Mouse (Mus musculus) forebrain, embryonic 15.5 days (tissue): ENCODE results near the gene Tap2. TPM values are rescaled to one million over a fixed set of nuclear protein-coding genes. Genes with fewer than 3 reads are reported as not detected.

Source experiments
- ATAC-seq: fragments of 200-750 bp; cut with Nextera tagmentation; replicated peaks from 2 replicates; pipeline ENCODE4 v1.8.0; 2017; ENCODE audit warnings: mild to moderate bottlenecking, moderate TSS enrichment, moderate library complexity
- H3K27ac ChIP-seq: fragments of 300-500 bp; sonication (generic); replicated peaks from 2 replicates; pipeline ENCODE4 v1.5.1; 2015; ENCODE audit warnings: mild to moderate bottlenecking, inconsistent platforms
- H3K27me3 ChIP-seq: fragments of 300-500 bp; sonication (generic); 2 replicates; pipeline ENCODE4 v1.6.1; 2015; ENCODE audit warnings: inconsistent platforms
- H3K36me3 ChIP-seq: fragments of 300-500 bp; sonication (generic); 2 replicates; pipeline ENCODE4 v1.6.1; 2015; ENCODE audit warnings: mild to moderate bottlenecking, inconsistent platforms
- H3K4me1 ChIP-seq: fragments of 300-500 bp; sonication (generic); 2 replicates; pipeline ENCODE4 v1.6.1; 2015; ENCODE audit warnings: inconsistent platforms
- H3K4me2 ChIP-seq: fragments of 300-500 bp; sonication (generic); replicated peaks from 2 replicates; pipeline ENCODE4 v1.6.1; 2015; ENCODE audit warnings: mild to moderate bottlenecking, inconsistent platforms
- H3K4me3 ChIP-seq: fragments of 300-500 bp; sonication (generic); 2 replicates; pipeline ENCODE4 v1.5.1; 2015; ENCODE audit warnings: mild to moderate bottlenecking, inconsistent platforms
- H3K9ac ChIP-seq: fragments of 300-500 bp; sonication (generic); replicated peaks from 2 replicates; pipeline ENCODE4 v1.6.1; 2015; ENCODE audit warnings: mild to moderate bottlenecking, inconsistent platforms
- H3K9me3 ChIP-seq: fragments of 300-500 bp; sonication (generic); 2 replicates; pipeline ENCODE4 v1.6.1; 2016; ENCODE audit warnings: inconsistent platforms
- WGBS: fragments of 180-500 bp; shearing (Covaris S2); methylation state at CpG from one replicate; pipeline ENCODE4 v1.1.7; 2015; ENCODE audit warnings: mixed read lengths; 5-methylcytosine and 5-hydroxymethylcytosine counted together
- polyA plus RNA-seq: library from polyadenylated mRNA; unstranded; fragments of >200 nt; fragmentation: Nextera tagmentation; extraction: Ambion mirVana; gene quantifications from 2 replicates; pipeline ENCODE4 v1.2.1, GENCODE M21; 2015

Tap2 gene
- polyA plus RNA-seq, 1 experiment from 2014 or later: 1.7 TPM

- H3K9me3 ChIP-seq: 0 out of 2 replicates have a peak, but pooled peaks cover 4% of the 10 kb centered on the region
- no peaks in the 10 kb centered on the region for H3K27me3 ChIP-seq
- H3K4me2 ChIP-seq: no peak overlapping the region
- no peak overlapping the region for H3K4me3 ChIP-seq
- H3K9ac ChIP-seq: no peak overlapping the region
- WGBS: 79% methylated on average over 13 of the region's 13 CpGs
- no peaks in the 10 kb centered on the region for H3K36me3 ChIP-seq
- H3K27ac ChIP-seq: no peak overlapping the region
- no peak for ATAC-seq
- no peaks in the 10 kb centered on the region for H3K4me1 ChIP-seq
Measured at GRCm38 (mm10) chr17:34179913-34180859, 23.1 kb upstream of the Tap2 start.

DNA sequence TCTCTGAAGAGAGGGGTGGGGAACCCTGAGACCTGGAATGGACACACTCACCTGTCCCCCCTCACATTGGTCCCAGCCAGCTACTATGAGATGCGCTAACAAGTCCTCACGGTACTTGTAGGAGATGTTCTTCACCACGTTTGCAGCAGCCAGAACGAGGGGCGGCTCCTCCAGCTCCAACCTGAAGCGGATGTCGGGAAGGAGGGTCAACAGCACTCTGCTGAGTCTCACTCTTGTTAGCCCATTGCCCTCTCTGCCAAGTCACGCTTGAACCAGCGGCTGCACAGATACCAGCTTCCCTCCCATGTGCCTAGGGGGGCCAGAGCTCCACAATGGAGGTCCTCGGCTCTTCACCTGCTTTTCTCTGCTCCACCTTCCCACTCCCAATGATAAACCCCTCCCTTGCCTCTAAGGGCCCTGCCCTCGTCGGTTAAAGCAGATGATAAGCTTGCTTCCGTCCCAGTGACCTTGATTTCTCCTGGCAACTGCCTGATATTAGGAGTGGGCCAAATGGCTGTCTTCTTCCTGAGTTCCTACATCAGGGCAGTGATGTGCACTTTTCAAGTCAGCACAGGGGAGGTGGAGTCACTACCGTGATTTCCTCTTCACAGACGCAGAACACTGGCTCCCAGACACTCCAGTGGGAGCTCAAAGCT, 19.6 kb upstream of the Tap2 start:
- ATAC-seq: no peak
- Histone ChIP-seq H3K27ac (no peak overlapping the region), H3K36me3 (no peaks in the 10 kb centered on the region), H3K9ac (no peak overlapping the region), H3K9me3 (no peaks in the 10 kb centered on the region), H3K4me3 (no peak overlapping the region), H3K4me2 (no peak overlapping the region), H3K27me3 (peaks cover 27% of the 10 kb centered on the region), H3K4me1 (peaks cover 16% of the 10 kb centered on the region)
- 84% methylated on average over 15 of the region's 15 CpGs for WGBS

GRCm38 (mm10) chr17:34185526-34185925, 17.8 kb upstream of the Tap2 start:
- ATAC-seq: no peak
- H3K36me3 ChIP-seq: no peaks in the 10 kb centered on the region
- peaks cover 16% of the 10 kb centered on the region for H3K4me1 ChIP-seq
- H3K9ac ChIP-seq: no peak overlapping the region
- no peak overlapping the region for H3K4me3 ChIP-seq
- no peaks in the 10 kb centered on the region for H3K9me3 ChIP-seq
- H3K27ac ChIP-seq: no peak overlapping the region
- H3K4me2 ChIP-seq: no peak overlapping the region
- H3K27me3 ChIP-seq: peaks cover 35% of the 10 kb centered on the region
- WGBS: 88% methylated on average over 9 of the region's 9 CpGs

DNA sequence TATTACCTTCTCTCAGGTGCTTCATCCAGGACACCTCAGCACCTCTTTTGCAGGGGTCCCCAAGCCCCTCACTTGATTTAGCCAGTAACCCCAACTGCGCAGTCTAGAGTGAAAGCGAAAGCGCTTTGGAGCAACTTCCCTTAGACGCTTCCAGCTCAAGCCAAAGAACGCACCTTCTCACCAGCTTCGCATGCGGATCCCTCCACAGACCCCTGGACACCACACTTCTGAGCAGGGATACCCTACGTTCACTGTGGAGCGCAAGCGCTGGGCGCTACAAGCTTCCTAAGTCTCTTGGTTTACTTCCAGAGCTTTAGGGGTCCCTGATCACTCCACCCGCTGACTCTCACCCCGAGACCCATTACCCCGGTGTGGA, 16.5 kb upstream of the Tap2 start:
- Histone ChIP-seq H3K4me1 (peaks cover 16% of the 10 kb centered on the region), H3K4me2 (peak overlapping the region; percentile 90), H3K27ac (no peak overlapping the region), H3K36me3 (no peaks in the 10 kb centered on the region), H3K27me3 (peaks cover 35% of the 10 kb centered on the region), H3K9ac (peak overlapping the region; percentile 47), H3K4me3 (peak overlapping the region; percentile 49), H3K9me3 (no peaks in the 10 kb centered on the region)
- 3% methylated on average over 14 of the region's 14 CpGs for WGBS
- no peak; the same call in 1 of the 2 replicates for ATAC-seq

DNA sequence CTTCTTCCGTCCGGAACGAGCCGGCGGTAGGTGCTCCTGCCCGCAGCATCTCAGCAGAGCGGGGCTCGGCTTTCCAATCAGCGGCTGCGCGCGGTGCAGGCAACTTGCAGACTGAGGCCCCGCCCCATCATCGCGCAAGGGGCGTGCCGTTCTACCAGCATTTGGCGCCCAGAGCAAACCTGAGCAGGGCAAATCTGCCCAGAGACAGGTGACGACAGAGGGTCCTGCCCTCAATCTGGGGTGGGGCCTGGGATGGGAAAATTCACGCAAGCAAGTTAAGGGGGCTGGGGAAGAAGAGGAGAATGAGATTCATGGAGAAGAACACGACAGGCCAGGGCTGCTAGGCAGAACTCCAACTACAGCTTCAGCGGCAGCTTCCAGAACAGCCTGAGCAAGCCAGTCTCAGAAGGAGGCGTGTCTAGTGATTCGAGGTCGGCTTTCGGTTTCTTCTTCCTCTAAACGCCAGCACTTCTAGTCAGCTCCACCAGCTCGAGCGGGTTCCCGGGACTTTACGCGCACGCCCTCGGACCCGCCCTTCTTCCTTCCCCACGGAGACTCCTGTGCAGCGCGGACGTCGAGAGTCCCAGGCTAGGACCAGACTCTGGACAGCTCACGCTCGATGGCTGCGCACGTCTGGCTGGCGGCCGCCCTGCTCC, 15.9 kb upstream of the Tap2 start, which contains the start of the genes Tap1 and Psmb9:
Gene Tap1, plus strand, starts transcription at position 293 of the 656 bp plus-strand sequence.
Gene Psmb9, minus strand, starts transcription at position 504 of the 656 bp plus-strand sequence.
- peak within 1 kb of the TSS; percentile 47 for H3K9ac ChIP-seq
- no peaks in the 10 kb centered on the region for H3K9me3 ChIP-seq
- peaks cover 35% of the 10 kb centered on the region for H3K27me3 ChIP-seq
- WGBS: under 1% methylated on average over 46 of the region's 46 CpGs
- H3K4me3 ChIP-seq: peak within 1 kb of the TSS; percentile 49
- peak; percentile 96 for ATAC-seq
- H3K27ac ChIP-seq: no peak within 1 kb of the TSS
- peak within 1 kb of the TSS; percentile 90 for H3K4me2 ChIP-seq
- no peaks in the 10 kb centered on the region for H3K36me3 ChIP-seq
- peaks cover 16% of the 10 kb centered on the region for H3K4me1 ChIP-seq

GRCm38 (mm10) chr17:34188010-34188409, 15.3 kb upstream of the Tap2 start:
- no peak for ATAC-seq
- WGBS: 5% methylated on average over 20 of the region's 20 CpGs
- peak overlapping the region; percentile 90 for H3K4me2 ChIP-seq
- H3K9ac ChIP-seq: peak overlapping the region; percentile 47
- H3K27ac ChIP-seq: no peak overlapping the region
- H3K4me3 ChIP-seq: peak overlapping the region; percentile 49
- no peaks in the 10 kb centered on the region for H3K36me3 ChIP-seq
- H3K27me3 ChIP-seq: peaks cover 41% of the 10 kb centered on the region
- no peaks in the 10 kb centered on the region for H3K9me3 ChIP-seq
- H3K4me1 ChIP-seq: peaks cover 16% of the 10 kb centered on the region

GRCm38 (mm10) chr17:34188986-34189385, 14.3 kb upstream of the Tap2 start:
- no peak overlapping the region for H3K27ac ChIP-seq
- peaks cover 16% of the 10 kb centered on the region for H3K4me1 ChIP-seq
- H3K27me3 ChIP-seq: peaks cover 49% of the 10 kb centered on the region
- no peak overlapping the region for H3K4me2 ChIP-seq
- no peak overlapping the region for H3K9ac ChIP-seq
- no peaks in the 10 kb centered on the region for H3K9me3 ChIP-seq
- ATAC-seq: no peak
- H3K4me3 ChIP-seq: no peak overlapping the region
- 78% methylated on average over 6 of the region's 6 CpGs for WGBS
- H3K36me3 ChIP-seq: no peaks in the 10 kb centered on the region

GRCm38 (mm10) chr17:34192852-34193251, 10.5 kb upstream of the Tap2 start:
- Histone ChIP-seq H3K4me3 (no peak overlapping the region), H3K9ac (no peak overlapping the region), H3K4me1 (peaks cover 12% of the 10 kb centered on the region), H3K27ac (no peak overlapping the region), H3K9me3 (no peaks in the 10 kb centered on the region), H3K27me3 (peaks cover 57% of the 10 kb centered on the region), H3K4me2 (no peak overlapping the region), H3K36me3 (no peaks in the 10 kb centered on the region)
- no peak for ATAC-seq
- WGBS: 27% methylated on average over 16 of the region's 16 CpGs

- no peak for ATAC-seq
- 47% methylated on average over 8 of the region's 8 CpGs for WGBS
- no peak overlapping the region for H3K4me3 ChIP-seq
- peaks cover 58% of the 10 kb centered on the region for H3K27me3 ChIP-seq
- no peak overlapping the region for H3K27ac ChIP-seq
- H3K36me3 ChIP-seq: no peaks in the 10 kb centered on the region
- peaks cover 12% of the 10 kb centered on the region for H3K4me1 ChIP-seq
- no peaks in the 10 kb centered on the region for H3K9me3 ChIP-seq
- no peak overlapping the region for H3K4me2 ChIP-seq
- no peak overlapping the region for H3K9ac ChIP-seq
Measured at GRCm38 (mm10) chr17:34193468-34193867, 9.9 kb upstream of the Tap2 start.

GRCm38 (mm10) chr17:34194723-34195122, 8.6 kb upstream of the Tap2 start:
- Histone ChIP-seq H3K4me1 (peaks cover 12% of the 10 kb centered on the region), H3K9me3 (no peaks in the 10 kb centered on the region), H3K36me3 (no peaks in the 10 kb centered on the region), H3K9ac (no peak overlapping the region), H3K27ac (no peak overlapping the region), H3K4me3 (no peak overlapping the region), H3K4me2 (no peak overlapping the region), H3K27me3 (peaks cover 58% of the 10 kb centered on the region)
- ATAC-seq: no peak
- 84% methylated on average over 4 of the region's 4 CpGs for WGBS

GRCm38 (mm10) chr17:34196491-34196890, 6.8 kb upstream of the Tap2 start:
- Histone ChIP-seq H3K27ac (no peak overlapping the region), H3K27me3 (peaks cover 61% of the 10 kb centered on the region), H3K4me3 (no peak overlapping the region), H3K4me2 (no peak overlapping the region), H3K36me3 (no peaks in the 10 kb centered on the region), H3K9ac (no peak overlapping the region), H3K9me3 (no peaks in the 10 kb centered on the region), H3K4me1 (peaks cover 12% of the 10 kb centered on the region)
- WGBS: 27% methylated on average over 12 of the region's 12 CpGs
- no peak for ATAC-seq
